Mouse (Mus musculus) CD8-positive naive resting alpha-beta T cell, adult 2 months (primary cell): Measurements from ENCODE around the gene Kbtbd2.

Experiments used
- DNase-seq, 2 experiments: peaks; one replicate each; pipeline ENCODE4 v3.0.0; 2022; ENCODE audit warnings: low read depth in 2 of 2, low spot score in 2 of 2

The Kbtbd2 gene

GRCm38 (mm10) chr6:56787668-56788067 is 9.9 kb downstream of the Kbtbd2 start:
- DNase-seq, result no peak

GRCm38 (mm10) chr6:56785068-56785467 is 12.5 kb downstream of the Kbtbd2 start:
- DNase-seq, result no peak

- no peak for DNase-seq
These were observed 13.9 kb downstream of the Kbtbd2 start for GRCm38 (mm10) chr6:56783561-56784272.

- no peak for DNase-seq
These were observed 18.0 kb downstream of the Kbtbd2 start for GRCm38 (mm10) chr6:56779636-56780035.

- DNase-seq, result no peak
These were observed 21.8 kb downstream of the Kbtbd2 start for GRCm38 (mm10) chr6:56775816-56776215.

- DNase-seq, result no peak
These were observed 31.9 kb downstream of the Kbtbd2 start for GRCm38 (mm10) chr6:56765696-56766095.

- DNase-seq, result no peak
These were observed 32.3 kb downstream of the Kbtbd2 start for GRCm38 (mm10) chr6:56765265-56765664.

- DNase-seq, result no peak
These were observed 38.3 kb downstream of the Kbtbd2 start for GRCm38 (mm10) chr6:56759324-56759723.

GRCm38 (mm10) chr6:56756117-56756516 is 41.5 kb downstream of the Kbtbd2 start:
- DNase-seq, result no peak

- DNase-seq, result no peak
These were observed 43.9 kb downstream of the Kbtbd2 start for GRCm38 (mm10) chr6:56753719-56754118.

- DNase-seq, result no peak
These were observed 51.6 kb downstream of the Kbtbd2 start for GRCm38 (mm10) chr6:56745950-56746543.

GRCm38 (mm10) chr6:56732545-56732944 is 65.1 kb downstream of the Kbtbd2 start:
- DNase-seq, result no peak
